Mouse (Mus musculus) kidney, adult 2 months (tissue): ENCODE results near the gene Hus1. TPM values are rescaled to one million over a fixed set of nuclear protein-coding genes. Genes with fewer than 3 reads are reported as not detected.

Source experiments
- DNase-seq: peaks from one replicate; pipeline ENCODE4 v3.0.0; 2021
- H3K27ac ChIP-seq: fragments of 200-500 bp; 2 replicates; pipeline ENCODE4 v1.5.1; 2012; ENCODE audit warnings: low read depth, low read length, control low read depth, inconsistent platforms; ENCODE audit not compliant: insufficient read depth
- H3K27me3 ChIP-seq: fragments of 200-500 bp; replicated peaks from 2 replicates; pipeline ENCODE4 v1.6.1; 2012; ENCODE audit warnings: mild to moderate bottlenecking, moderate library complexity, low read length, inconsistent platforms; ENCODE audit not compliant: control insufficient read depth, insufficient read depth
- H3K36me3 ChIP-seq: fragments of 200-500 bp; 2 replicates; pipeline ENCODE4 v1.6.1; 2012; ENCODE audit warnings: mild to moderate bottlenecking, moderate library complexity, low read length, inconsistent platforms; ENCODE audit not compliant: control insufficient read depth, insufficient read depth
- H3K4me1 ChIP-seq: fragments of 200-500 bp; 2 replicates; pipeline ENCODE4 v1.6.1; 2011; ENCODE audit warnings: low read length; ENCODE audit not compliant: control insufficient read depth, insufficient read depth
- H3K4me3 ChIP-seq: fragments of 200-500 bp; 2 replicates; pipeline ENCODE4 v1.5.1; 2011; ENCODE audit warnings: mild to moderate bottlenecking, low read depth, low read length, control low read depth; ENCODE audit not compliant: insufficient read depth
- CTCF ChIP-seq: fragments of 200-500 bp; conservative IDR thresholded peaks from 2 replicates; pipeline ENCODE4 v1.5.1; 2011; ENCODE audit warnings: low read depth, mild to moderate bottlenecking, control low read depth, low read length, moderate library complexity, mixed read lengths; ENCODE audit not compliant: insufficient read depth, insufficient read length
- POLR2A ChIP-seq: fragments of 200-500 bp; IDR thresholded peaks from one replicate; pipeline ENCODE4 v1.6.1; 2011; ENCODE audit warnings: low read depth, low read length, control low read depth
- WGBS: fragments of 180-500 bp; shearing (Covaris S2); methylation state at CpG from one replicate; pipeline ENCODE4 v1.1.7; 2018; 5-methylcytosine and 5-hydroxymethylcytosine counted together
- polyA plus RNA-seq: library from polyadenylated mRNA; depleted of rRNA; stranded (reverse); fragments of >200 nt; gene quantifications from 2 replicates; pipeline ENCODE4 v1.2.3, GENCODE M21; 2012; rRNA removed

Gene Hus1
- polyA plus RNA-seq, result 14.1 and 15.6 TPM in 2 replicates

DNA sequence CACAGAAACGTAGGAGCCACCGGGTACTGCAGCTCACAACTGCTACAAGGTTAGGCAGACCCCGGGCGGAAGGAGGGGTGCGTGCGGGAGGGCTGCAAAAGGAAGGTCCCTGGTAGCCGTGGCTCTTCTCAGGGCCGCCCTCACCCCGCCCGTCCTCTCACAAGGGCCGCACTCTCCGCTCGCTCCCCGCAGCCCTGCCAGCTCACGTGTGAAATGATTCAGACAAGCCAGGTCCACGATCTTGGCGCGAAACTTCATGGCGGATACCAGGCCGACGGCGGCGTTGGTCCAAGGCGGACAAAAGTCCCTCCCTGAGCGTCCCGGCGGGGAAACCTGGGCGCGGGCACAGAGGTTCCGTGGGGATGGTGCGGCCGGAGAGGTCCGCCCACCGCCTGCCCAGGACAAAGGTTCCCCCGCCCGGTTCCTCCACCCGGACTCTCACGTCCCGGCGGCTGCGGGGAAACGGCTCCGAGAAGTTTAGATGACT is at the start of gene Hus1:
Gene Hus1 (minus strand): TSS at position 339 of the 487 bp plus-strand sequence.
- TF ChIP-seq POLR2A (peak; percentile 63), CTCF (no peak)
- H3K4me3 ChIP-seq, result peak within 1 kb of the TSS; percentile 89
- peak within 1 kb of the TSS; percentile 93 for H3K27ac ChIP-seq
- H3K4me1 ChIP-seq, result no peaks in the 10 kb centered on the region; the same call in 1 of the 2 replicates
- WGBS, result under 1% methylated on average over 43 of the region's 43 CpGs
- peak; percentile 93 for DNase-seq
- no peaks in the 10 kb centered on the region for H3K27me3 ChIP-seq
- H3K36me3 ChIP-seq, result no peaks in the 10 kb centered on the region

GRCm38 (mm10) chr11:9060484-9060883 is 49.5 kb upstream of the Hus1 start:
- TF ChIP-seq CTCF (no peak), POLR2A (no peak)
- DNase-seq, result no peak
- Histone ChIP-seq H3K4me3 (no peak overlapping the region), H3K4me1 (no peaks in the 10 kb centered on the region), H3K27ac (no peak overlapping the region), H3K27me3 (no peaks in the 10 kb centered on the region), H3K36me3 (no peaks in the 10 kb centered on the region; the same call in 1 of the 2 replicates)
- 62% methylated on average over 5 of the region's 5 CpGs for WGBS

DNA sequence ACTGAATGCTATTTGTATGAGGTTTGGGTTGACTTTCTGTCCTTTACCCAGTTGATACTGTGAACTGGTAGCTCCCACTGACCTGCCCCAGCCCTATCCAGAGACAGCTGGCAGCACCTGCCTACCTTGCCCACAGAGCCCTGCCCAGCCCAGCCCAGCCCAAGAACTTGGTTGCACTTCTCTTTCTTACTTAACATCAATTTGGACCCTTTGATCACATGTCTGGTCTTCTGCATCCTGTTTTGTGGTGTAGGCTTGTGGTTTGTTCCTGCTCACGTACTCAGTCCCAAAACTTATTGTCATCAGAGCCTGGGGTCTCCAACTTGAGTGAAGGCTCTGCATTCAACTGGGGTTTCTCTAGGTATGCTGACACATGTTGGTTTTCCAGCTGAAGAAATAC is 49.0 kb upstream of the Hus1 start:
- Histone ChIP-seq H3K36me3 (no peaks in the 10 kb centered on the region; the same call in 1 of the 2 replicates), H3K27me3 (no peaks in the 10 kb centered on the region), H3K4me1 (no peaks in the 10 kb centered on the region), H3K4me3 (no peak overlapping the region), H3K27ac (no peak overlapping the region)
- 78% methylated on average over 1 of the region's 1 CpGs for WGBS
- DNase-seq, result no peak
- TF ChIP-seq POLR2A (no peak), CTCF (no peak)

GRCm38 (mm10) chr11:9057711-9058110 is 46.7 kb upstream of the Hus1 start:
- no peak overlapping the region for H3K4me3 ChIP-seq

GRCm38 (mm10) chr11:9056937-9057336 is 45.9 kb upstream of the Hus1 start:
- Histone ChIP-seq H3K27ac (no peak overlapping the region), H3K4me3 (no peak overlapping the region), H3K36me3 (no peaks in the 10 kb centered on the region; the same call in 1 of the 2 replicates), H3K4me1 (no peaks in the 10 kb centered on the region), H3K27me3 (no peaks in the 10 kb centered on the region)
- WGBS, result 88% methylated on average over 2 of the region's 2 CpGs
- DNase-seq, result no peak
- TF ChIP-seq POLR2A, result no peak
- TF ChIP-seq CTCF, result no peak

More at GRCm38 (mm10) chr11:9057711-9058110, 46.7 kb upstream of the Hus1 start:
- WGBS, result 91% methylated on average over 4 of the region's 4 CpGs
- no peak for DNase-seq
- TF ChIP-seq CTCF (no peak), POLR2A (no peak)
- Histone ChIP-seq H3K27ac (no peak overlapping the region), H3K27me3 (no peaks in the 10 kb centered on the region), H3K36me3 (no peaks in the 10 kb centered on the region; the same call in 1 of the 2 replicates), H3K4me1 (no peaks in the 10 kb centered on the region)

DNA sequence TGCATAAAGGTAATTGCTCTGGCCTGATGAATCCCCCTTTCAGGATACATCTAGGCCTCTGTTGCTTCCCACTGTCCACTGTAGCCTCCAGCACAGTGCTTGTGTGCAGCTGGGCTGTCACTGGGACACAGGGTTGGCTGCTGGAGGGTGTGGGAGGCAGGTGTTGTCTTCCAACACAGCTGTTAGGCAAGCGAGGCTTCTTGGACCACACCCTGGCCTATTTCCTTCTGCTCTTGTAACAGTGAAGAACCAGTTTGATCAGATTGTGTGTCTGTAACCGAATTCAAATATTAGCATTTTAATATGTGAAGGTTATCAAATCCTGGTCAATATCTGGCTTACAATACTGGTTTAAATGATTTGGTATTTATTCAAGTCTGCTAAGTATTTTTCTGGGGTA is 40.9 kb upstream of the Hus1 start:
- 78% methylated on average over 2 of the region's 2 CpGs for WGBS
- no peak overlapping the region for H3K27ac ChIP-seq
- no peak for DNase-seq
- no peaks in the 10 kb centered on the region for H3K27me3 ChIP-seq
- no peaks in the 10 kb centered on the region for H3K36me3 ChIP-seq
- H3K4me1 ChIP-seq, result peaks cover 5% of the 10 kb centered on the region
- H3K4me3 ChIP-seq, result no peak overlapping the region
- no peak for TF ChIP-seq POLR2A
- TF ChIP-seq CTCF, result no peak

DNA sequence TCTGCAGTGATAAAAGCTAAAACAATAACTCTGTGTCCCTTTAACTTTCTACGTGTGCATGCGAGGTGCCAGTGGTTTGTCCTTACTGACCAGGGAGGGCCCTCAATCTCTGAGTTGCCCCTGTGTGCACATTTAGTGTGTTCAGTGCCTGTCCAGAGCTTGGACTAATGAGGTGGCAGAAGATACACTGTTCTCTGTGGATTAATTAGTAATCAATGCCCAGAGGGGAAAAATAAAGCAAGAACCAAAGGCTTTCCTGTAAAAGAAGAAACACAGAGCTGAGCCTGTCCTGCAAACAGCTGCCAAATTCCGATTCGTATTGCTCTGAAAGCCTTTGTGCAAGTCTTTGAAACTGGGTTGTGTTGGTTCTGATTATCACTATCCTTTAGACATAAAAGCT is 39.2 kb upstream of the Hus1 start:
- TF ChIP-seq POLR2A, result no peak
- no peak for TF ChIP-seq CTCF
- no peaks in the 10 kb centered on the region for H3K36me3 ChIP-seq
- peak overlapping the region; percentile 84 for H3K27ac ChIP-seq
- H3K27me3 ChIP-seq, result no peaks in the 10 kb centered on the region
- H3K4me3 ChIP-seq, result peak overlapping the region; percentile 46; the same call in 1 of the 2 replicates
- peaks cover 5% of the 10 kb centered on the region for H3K4me1 ChIP-seq
- WGBS, result 62% methylated on average over 4 of the region's 4 CpGs
- peak; percentile 65 for DNase-seq
